14 mouse cellular contexts compared by ENCODE assay signal in genomic region chr10:59781205-59781931, GRCm38 (mm10).
DNase-seq lines count a peak whose midpoint lies in the region; ATAC-seq and TF ChIP-seq lines count a peak whose summit lies in the region.
"Had no signal": no experiment of that assay in that cellular context is flagged by ENCODE, and none has a peak within 500 bp of the region (broad histone marks: within the 10 kb centered on the region; RNA-seq: fewer than 3 reads in every experiment).

No protein-coding gene starts in this region.

- intact Hi-C loops in heart, postnatal 14 days (cut with DNase I): no loop called here

- WGBS in hindbrain, embryonic 12.5 days: 61% methylated on average over 7 of the region's 7 CpGs
- 61% methylated on average over 7 of the region's 7 CpGs for WGBS in hindbrain, embryonic 11.5 days
- WGBS in hindbrain, embryonic 13.5 days: 66% methylated on average over 7 of the region's 7 CpGs
- 48% methylated on average over 7 of the region's 7 CpGs for WGBS in midbrain, embryonic 15.5 days
- WGBS in heart, embryonic 12.5 days: 85% methylated on average over 7 of the region's 7 CpGs

- TF ChIP-seq CTCF in brain, embryonic 14.5 days (IDR thresholded peaks at IDR 0.05; ENCODE audit: borderline replicate concordance, extremely low read depth, insufficient read depth, insufficient read length): peak; percentile 32; the same call in 1 of the 2 replicates

- no peak overlapping the region for H3K4me3 ChIP-seq in hindbrain, embryonic 12.5 days
- no peak overlapping the region for H3K4me3 ChIP-seq in hindbrain, embryonic 11.5 days (ENCODE audit: low read depth, low read length)
- no peak overlapping the region for H3K4me3 ChIP-seq in hindbrain, embryonic 13.5 days
- no peak overlapping the region for H3K4me3 ChIP-seq in midbrain, embryonic 15.5 days
- H3K4me3 ChIP-seq in heart, embryonic 12.5 days: no peak overlapping the region
- H3K4me3 ChIP-seq: heart, adult 2 months; midbrain, embryonic 12.5 days; neural tube, embryonic 15.5 days had no signal

- no peaks in the 10 kb centered on the region for H3K9me3 ChIP-seq in hindbrain, embryonic 12.5 days (replicated peaks)
- no peaks in the 10 kb centered on the region for H3K9me3 ChIP-seq in hindbrain, embryonic 11.5 days (ENCODE audit: control insufficient read depth, low read length)
- no peaks in the 10 kb centered on the region for H3K9me3 ChIP-seq in hindbrain, embryonic 13.5 days
- H3K9me3 ChIP-seq in midbrain, embryonic 15.5 days: no peaks in the 10 kb centered on the region
- H3K9me3 ChIP-seq in heart, embryonic 12.5 days (replicated peaks): no peaks in the 10 kb centered on the region
- H3K9me3 ChIP-seq: midbrain, embryonic 12.5 days; neural tube, embryonic 15.5 days had no signal

- H3K9ac ChIP-seq in hindbrain, embryonic 12.5 days: no peak overlapping the region
- H3K9ac ChIP-seq in hindbrain, embryonic 11.5 days (ENCODE audit: low read depth, low read length): no peak overlapping the region
- no peak overlapping the region for H3K9ac ChIP-seq in hindbrain, embryonic 13.5 days
- H3K9ac ChIP-seq in midbrain, embryonic 15.5 days: no peak overlapping the region
- H3K9ac ChIP-seq in heart, embryonic 12.5 days: no peak overlapping the region
- H3K9ac ChIP-seq: midbrain, embryonic 12.5 days; neural tube, embryonic 15.5 days had no signal

- no peaks in the 10 kb centered on the region for H3K27me3 ChIP-seq in hindbrain, embryonic 12.5 days
- H3K27me3 ChIP-seq in hindbrain, embryonic 11.5 days (ENCODE audit: control insufficient read depth, insufficient read depth, low read length): no peaks in the 10 kb centered on the region
- H3K27me3 ChIP-seq in hindbrain, embryonic 13.5 days: no peaks in the 10 kb centered on the region
- H3K27me3 ChIP-seq in midbrain, embryonic 15.5 days (replicated peaks): no peaks in the 10 kb centered on the region
- H3K27me3 ChIP-seq in heart, embryonic 12.5 days (replicated peaks): no peaks in the 10 kb centered on the region
- H3K27me3 ChIP-seq: midbrain, embryonic 12.5 days; neural tube, embryonic 15.5 days had no signal

- peak overlapping the region; percentile 12; the same call in 1 of the 2 replicates for H3K27ac ChIP-seq in hindbrain, embryonic 12.5 days
- H3K27ac ChIP-seq in hindbrain, embryonic 11.5 days (ENCODE audit: low read depth, low read length): no peak overlapping the region
- H3K27ac ChIP-seq in hindbrain, embryonic 13.5 days: peak overlapping the region; percentile 30
- peak overlapping the region; percentile 52; the same call in 1 of the 2 replicates for H3K27ac ChIP-seq in midbrain, embryonic 15.5 days
- H3K27ac ChIP-seq in heart, embryonic 12.5 days (ENCODE audit: poor library complexity, severe bottlenecking): no peak overlapping the region
- H3K27ac ChIP-seq: heart, adult 2 months; midbrain, embryonic 12.5 days; neural tube, embryonic 15.5 days had no signal

- peaks cover 15% of the 10 kb centered on the region for H3K4me1 ChIP-seq in hindbrain, embryonic 12.5 days
- 0 out of 2 replicates have a peak, but pooled peaks cover 2% of the 10 kb centered on the region for H3K4me1 ChIP-seq in hindbrain, embryonic 11.5 days (replicated peaks; ENCODE audit: control insufficient read depth, insufficient read depth, low read length)
- H3K4me1 ChIP-seq in hindbrain, embryonic 13.5 days (replicated peaks): peaks cover 39% of the 10 kb centered on the region
- H3K4me1 ChIP-seq in midbrain, embryonic 15.5 days: peaks cover 11% of the 10 kb centered on the region; the same call in 1 of the 2 replicates
- peaks cover 22% of the 10 kb centered on the region for H3K4me1 ChIP-seq in heart, embryonic 12.5 days (replicated peaks)

- no peak overlapping the region for H3K4me2 ChIP-seq in hindbrain, embryonic 12.5 days (replicated peaks)
- no peak overlapping the region for H3K4me2 ChIP-seq in hindbrain, embryonic 11.5 days (replicated peaks; ENCODE audit: low read depth, low read length)
- H3K4me2 ChIP-seq in hindbrain, embryonic 13.5 days: no peak overlapping the region
- H3K4me2 ChIP-seq in midbrain, embryonic 15.5 days: no peak overlapping the region
- H3K4me2 ChIP-seq in heart, embryonic 12.5 days: no peak overlapping the region
- H3K4me2 ChIP-seq: midbrain, embryonic 12.5 days; neural tube, embryonic 15.5 days had no signal

- ATAC-seq in hindbrain, embryonic 12.5 days (ENCODE audit: low FRiP score): no peak
- ATAC-seq in hindbrain, embryonic 11.5 days (ENCODE audit: low FRiP score): no peak
- no peak for ATAC-seq in hindbrain, embryonic 13.5 days (ENCODE audit: low FRiP score)
- ATAC-seq in midbrain, embryonic 15.5 days (replicated peaks): peak; percentile 65; the same call in 1 of the 2 replicates
- ATAC-seq in heart, embryonic 12.5 days (ENCODE audit: insufficient number of reproducible peaks, low FRiP score): no peak

- no peak for TF ChIP-seq POLR2A in brain, embryonic 14.5 days (IDR thresholded peaks at IDR 0.05; ENCODE audit: borderline replicate concordance, extremely low read depth, insufficient read depth, insufficient read length, poor library complexity, severe bottlenecking)

- peaks cover 3% of the 10 kb centered on the region; the same call in 1 of the 2 replicates for H3K36me3 ChIP-seq in hindbrain, embryonic 12.5 days
- H3K36me3 ChIP-seq in hindbrain, embryonic 11.5 days (ENCODE audit: control insufficient read depth, insufficient read depth, low read length): no peaks in the 10 kb centered on the region
- H3K36me3 ChIP-seq in hindbrain, embryonic 13.5 days: no peaks in the 10 kb centered on the region
- no peaks in the 10 kb centered on the region for H3K36me3 ChIP-seq in midbrain, embryonic 15.5 days (replicated peaks)
- no peaks in the 10 kb centered on the region; the same call in 1 of the 2 replicates for H3K36me3 ChIP-seq in heart, embryonic 12.5 days
- H3K36me3 ChIP-seq: midbrain, embryonic 12.5 days; neural tube, embryonic 15.5 days had no signal

- DNase-seq in hindbrain, embryonic 11.5 days (ENCODE audit: low spot score): no peak
- peak; percentile 60 for DNase-seq in brain, embryonic 14.5 days (ENCODE audit: low read depth)
- DNase-seq in gastrocnemius, postnatal 4 days (ENCODE audit: low spot score in 2 of 2): no peak
- no peak for DNase-seq in heart, postnatal 14 days
- DNase-seq: cerebellum, adult 9-11 months; heart, adult 2 months; heart, postnatal 36 days; kidney, adult 9 months had no signal

Comparison
In these comparisons a context has a peak if more than half of its experiments do, and no peak if none do; other contexts are left out.
1. H3K27ac ChIP-seq: peak in hindbrain, embryonic 12.5 days (single experiment), hindbrain, embryonic 13.5 days (single experiment) and midbrain, embryonic 15.5 days (single experiment); none in hindbrain, embryonic 11.5 days (single experiment) and heart, embryonic 12.5 days (single experiment).